Mouse (Mus musculus) adrenal gland, adult 8-10 months (tissue): ENCODE measurements around the gene Emilin3. TPM values are rescaled to one million over a fixed set of nuclear protein-coding genes. Genes with fewer than 3 reads are reported as not detected.
A peak's percentile ranks its signal among the peaks of the same experiment; 100 is the strongest.

Experiments
- DNase-seq: peaks from one replicate; pipeline ENCODE4 v3.0.0; 2022
- total RNA-seq, 4 experiments: library from RNA; stranded (reverse); gene quantifications; 2 replicates each; pipeline ENCODE4 v1.2.4; 2022

Gene Emilin3
- total RNA-seq, 4 experiments from 2014 or later: not detected

DNA sequence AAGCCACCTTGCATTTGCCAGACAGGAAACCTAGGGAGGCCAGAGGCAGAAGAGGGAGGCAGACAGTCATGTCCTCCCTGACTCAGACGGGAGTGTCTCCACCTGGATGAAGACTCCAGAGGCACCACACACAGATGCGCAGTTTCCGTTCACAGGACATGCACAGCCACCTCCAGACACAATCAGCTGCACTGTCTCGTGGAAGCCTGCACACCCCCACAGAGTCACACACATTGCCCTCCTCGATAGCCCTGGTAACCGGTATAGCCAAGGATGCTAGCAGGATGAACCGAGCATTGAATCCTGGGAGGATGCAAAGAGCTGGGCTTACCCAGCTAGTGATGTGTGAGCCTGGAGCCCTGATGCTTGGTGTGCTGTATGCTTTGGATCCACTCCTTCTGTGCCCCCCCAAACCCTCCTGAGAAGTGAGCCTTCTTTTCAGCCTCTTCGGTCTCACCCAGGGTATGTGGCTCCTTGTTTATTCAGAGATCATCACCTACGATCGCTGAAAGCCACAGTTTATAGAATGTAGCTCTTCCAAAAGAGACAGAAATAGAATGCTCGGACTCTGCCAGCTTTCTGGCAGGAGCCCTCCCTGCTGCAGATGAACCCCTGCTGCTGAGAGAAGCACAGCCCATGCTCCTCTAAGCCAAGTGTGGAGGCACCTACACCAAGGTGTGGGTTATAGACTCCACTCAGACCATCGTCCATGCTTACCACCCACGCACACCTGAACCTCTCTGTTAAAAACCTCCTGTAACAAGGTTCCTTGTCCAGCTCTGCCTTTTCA, 3.9 kb upstream of the Emilin3 start:
- no peak for DNase-seq

- no peak for DNase-seq
Measured at GRCm38 (mm10) chr2:160914656-160915055, 2.5 kb upstream of the Emilin3 start.

- no peak for DNase-seq
Measured at GRCm38 (mm10) chr2:160911558-160912201, 448 bp downstream of the Emilin3 start.

DNA sequence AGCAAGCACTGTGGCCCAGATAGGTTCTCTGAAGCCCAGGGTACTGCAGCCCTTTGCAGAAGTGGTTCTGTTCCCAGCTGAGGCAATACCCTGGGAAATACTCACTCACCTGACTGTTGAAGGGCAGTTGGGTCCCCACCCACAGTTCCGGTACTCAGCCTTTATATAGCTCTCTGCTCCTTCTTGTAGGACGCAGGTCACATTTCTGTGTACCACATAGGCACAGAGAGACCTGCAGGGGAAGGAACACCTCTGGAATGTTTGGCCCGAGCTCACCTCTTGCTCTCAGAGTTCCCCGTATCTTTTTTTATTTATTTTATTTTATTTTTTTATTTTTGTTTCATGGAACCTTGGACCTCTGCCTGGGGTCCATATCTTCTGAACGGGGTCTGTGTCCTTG, 1.5 kb downstream of the Emilin3 start:
- DNase-seq: no peak

DNA sequence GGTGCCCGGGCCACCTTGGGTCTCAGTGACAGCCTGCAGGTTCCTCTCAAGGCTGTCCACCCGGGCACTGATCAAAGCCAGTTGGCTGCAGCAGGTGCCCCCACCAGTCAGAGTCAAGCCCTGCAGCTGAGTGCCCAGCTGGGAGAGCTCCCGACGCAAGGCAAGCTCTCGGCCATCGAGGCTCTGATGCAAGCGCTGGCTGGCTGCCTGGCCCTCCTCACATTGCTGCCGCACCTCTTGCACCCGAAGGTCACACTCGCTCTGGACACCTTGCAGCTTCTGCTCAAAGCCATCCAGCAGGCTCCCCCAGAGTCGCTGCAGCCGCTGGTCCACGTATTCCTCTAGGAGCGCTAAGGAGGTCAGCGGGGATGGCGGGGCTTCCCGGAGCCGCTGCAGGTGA, 3.5 kb downstream of the Emilin3 start:
- DNase-seq: no peak

GRCm38 (mm10) chr2:160906101-160906500, 6.0 kb downstream of the Emilin3 start:
- DNase-seq: no peak

DNA sequence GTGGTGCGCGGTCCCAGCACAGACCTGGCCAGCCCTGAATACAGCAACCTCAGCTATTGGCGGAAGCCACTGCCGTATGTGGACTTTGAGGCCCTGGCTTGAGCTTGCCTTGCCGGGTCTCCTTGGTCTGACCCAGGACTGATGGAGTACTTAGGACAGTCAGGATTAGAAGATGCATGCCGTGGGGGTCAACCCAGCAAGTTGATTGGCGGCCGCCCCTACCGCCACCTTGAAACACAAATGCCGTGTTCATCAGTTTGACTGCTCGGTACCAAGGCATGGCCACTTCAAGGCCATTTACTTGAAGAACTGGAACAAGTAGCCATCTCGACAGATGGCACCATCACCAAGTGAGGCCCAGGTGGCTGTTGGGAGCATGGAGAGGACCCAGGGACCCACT, 6.8 kb downstream of the Emilin3 start:
- DNase-seq: no peak

GRCm38 (mm10) chr2:160901656-160902412, 10.3 kb downstream of the Emilin3 start:
- DNase-seq: no peak

DNA sequence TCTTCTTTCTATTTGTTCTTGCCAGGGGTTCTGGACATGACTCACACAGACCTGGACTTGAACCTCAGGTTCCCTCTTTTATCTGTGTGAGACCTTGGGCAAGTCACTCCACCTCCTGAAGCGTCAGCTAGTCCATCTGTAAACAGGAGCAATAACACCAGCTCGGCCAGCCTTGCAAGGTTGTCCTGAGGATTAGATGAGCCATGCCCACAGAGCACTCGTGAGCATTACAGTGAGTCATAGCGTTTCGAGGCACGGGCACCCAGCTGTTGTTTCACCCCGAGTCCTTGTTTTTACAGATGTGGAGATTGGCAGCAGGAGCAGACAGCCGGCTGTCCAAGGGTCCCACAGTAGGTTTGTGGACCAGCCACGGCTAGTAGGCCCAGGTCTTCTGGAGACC, 20.4 kb downstream of the Emilin3 start:
- DNase-seq: peak; percentile 74

GRCm38 (mm10) chr2:160891045-160891444, 21.1 kb downstream of the Emilin3 start:
- DNase-seq: no peak

- DNase-seq: no peak
Measured at GRCm38 (mm10) chr2:160887859-160888258, 24.3 kb downstream of the Emilin3 start.

- peak; percentile 64 for DNase-seq
Measured at GRCm38 (mm10) chr2:160887284-160887683, 24.8 kb downstream of the Emilin3 start.

DNA sequence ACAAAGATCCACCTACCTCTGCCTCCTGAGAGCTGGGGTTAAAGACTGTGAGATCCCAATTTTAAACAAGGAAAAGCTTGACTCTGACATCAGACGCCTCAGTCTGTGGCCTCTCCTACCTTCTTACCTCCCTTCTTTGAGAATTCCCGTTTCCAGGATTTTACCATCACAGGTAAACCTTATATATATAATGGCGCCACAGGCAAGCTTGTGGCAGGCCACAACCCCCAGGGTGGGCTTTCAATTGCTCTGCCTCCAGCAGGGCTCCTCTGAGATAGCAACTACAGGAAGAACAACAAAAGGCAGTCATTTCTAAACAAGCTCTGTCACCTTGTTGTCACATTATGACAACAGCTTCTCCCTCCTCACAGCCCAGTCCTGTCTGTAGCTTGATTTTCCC, 25.9 kb downstream of the Emilin3 start:
- DNase-seq: no peak

DNA sequence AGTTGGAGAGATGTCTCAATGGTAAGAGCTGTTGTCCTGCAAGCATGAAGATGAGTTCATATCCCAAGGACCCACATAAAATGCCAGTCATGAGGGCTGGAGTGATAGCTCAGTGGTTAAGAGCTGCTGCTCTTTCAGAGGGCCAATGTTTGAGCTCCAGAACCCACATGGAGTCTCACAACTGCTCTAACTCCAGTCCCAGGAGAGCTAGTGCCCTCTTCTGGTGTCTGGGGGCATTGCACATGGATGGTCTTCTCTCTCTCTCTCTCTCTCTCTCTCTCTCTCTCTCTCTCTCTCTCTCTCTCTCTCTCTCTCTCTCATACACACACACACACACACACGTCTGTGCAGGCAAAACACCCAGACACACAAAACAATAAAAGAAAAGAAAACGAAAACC, 27.3 kb downstream of the Emilin3 start:
- no peak for DNase-seq

GRCm38 (mm10) chr2:160883912-160884311, 28.2 kb downstream of the Emilin3 start:
- no peak for DNase-seq

DNA sequence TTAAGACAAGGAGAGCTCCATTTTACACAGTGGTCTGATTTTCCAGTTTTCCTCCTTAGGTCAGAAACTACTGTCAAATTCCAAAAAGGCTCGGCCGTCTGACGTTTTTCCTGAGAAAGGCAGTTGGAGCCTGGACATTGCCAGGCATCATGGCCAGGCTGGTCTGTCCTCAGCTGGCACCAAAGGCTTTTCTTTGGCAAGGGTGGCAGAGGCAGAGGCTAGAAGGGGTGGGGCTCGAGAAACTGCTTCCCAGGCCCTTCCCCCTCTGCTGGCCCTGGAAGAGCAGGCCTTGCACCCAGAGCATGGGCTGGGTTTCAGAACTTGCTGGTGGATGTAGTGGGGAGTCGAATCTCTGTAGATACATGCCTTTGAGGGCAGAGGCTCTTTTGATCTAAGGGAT, 29.7 kb downstream of the Emilin3 start:
- peak; percentile 54 for DNase-seq

DNA sequence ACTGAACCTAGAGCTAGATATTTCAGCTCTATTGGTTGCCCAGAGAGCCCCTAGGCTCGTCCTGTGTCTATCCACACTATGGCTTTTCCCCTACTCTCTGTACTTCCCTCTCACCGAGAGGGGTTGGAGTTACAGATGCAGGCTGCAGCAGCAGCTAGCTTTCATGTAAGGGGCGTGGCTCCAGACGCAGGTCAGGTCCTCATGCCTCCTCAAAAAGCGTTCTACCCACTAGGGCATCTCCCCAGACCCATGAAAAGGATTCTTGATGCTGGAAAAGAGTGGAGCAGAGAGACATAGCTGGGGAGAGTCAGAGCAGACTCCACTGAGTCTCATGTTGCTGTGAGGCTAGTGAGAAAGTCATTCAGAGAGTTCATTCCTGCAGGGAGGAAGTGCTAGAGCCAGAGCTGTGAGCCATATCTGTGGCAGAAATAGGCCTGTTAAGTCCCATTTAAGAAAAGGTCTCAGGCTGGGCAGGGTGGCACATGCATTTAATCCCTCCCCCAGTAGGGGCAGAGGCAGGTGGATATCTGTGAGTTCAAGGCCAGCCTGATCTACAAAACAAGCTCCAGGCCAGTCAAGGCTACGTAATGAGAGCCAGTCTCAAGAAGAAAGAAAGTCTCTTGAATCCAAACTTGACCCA, 30.5 kb downstream of the Emilin3 start:
- DNase-seq: peak; percentile 41

- peak; percentile 86 for DNase-seq
Measured at GRCm38 (mm10) chr2:160880453-160881195, 31.5 kb downstream of the Emilin3 start, which contains the start of gene Lpin3. TSS of gene Lpin3 (plus strand) at chr2:160880670.

- DNase-seq: no peak
Measured at GRCm38 (mm10) chr2:160876115-160876514, 36.0 kb downstream of the Emilin3 start.

DNA sequence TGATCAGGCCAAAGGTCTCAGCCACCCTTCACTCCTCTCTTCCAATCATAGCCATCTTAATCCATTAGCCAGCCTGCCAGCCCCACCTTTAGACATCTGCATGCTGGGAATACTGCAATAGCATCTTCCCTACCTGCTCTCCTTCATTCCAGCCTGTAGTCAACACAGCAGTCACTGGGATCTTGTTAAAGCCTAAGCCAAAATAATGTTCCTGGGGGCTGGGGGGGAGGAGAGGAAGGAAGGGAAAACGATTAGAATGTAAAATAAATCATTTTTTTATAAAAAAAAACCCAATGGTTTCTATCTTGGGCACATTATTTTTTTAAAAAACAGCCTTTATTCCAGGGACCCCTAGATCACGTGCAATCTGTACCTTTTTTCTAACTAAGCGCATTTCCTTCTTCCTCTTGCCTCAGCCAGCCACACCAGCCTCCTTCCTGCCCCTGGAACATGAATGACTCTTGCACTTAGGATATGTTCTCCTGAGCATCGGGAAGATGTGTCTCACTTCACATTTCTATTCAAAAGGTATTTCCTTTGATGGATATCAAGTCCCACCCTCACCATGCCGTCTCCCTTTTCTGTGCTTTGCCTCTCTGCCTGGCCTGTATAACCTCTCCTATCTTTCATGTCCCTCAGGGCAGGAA, 37.8 kb downstream of the Emilin3 start:
- no peak for DNase-seq

DNA sequence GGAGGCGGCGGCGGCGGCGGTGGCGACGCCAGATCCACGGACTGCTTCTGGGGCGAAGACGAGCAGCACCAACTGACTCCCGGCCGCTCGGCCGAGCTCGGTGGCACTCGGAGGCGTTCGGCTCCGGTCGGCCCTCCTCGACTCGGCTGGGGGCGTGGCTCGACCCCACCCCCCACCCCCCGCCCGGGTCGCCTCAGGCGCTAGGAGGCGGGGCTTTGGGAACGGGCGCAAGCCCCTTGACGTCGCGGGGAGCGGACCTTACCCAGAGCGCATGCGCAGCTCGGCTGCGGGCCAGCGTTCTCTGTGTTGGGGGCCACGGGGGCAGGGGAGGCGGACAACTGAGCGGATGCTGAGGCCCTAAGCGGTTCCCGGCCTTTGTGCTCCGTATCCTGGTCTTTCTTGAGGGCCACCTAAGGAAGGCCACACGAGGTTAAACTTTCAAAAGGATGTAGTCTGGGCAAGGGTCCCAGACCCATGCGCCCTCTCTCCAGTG, 39.2 kb downstream of the Emilin3 start, which contains the start of gene Zhx3:
Gene Zhx3, minus strand, starts transcription at position 109 of the 493 bp plus-strand sequence.
- DNase-seq: peak; percentile 91
